Mouse (Mus musculus) brain, embryonic 14.5 days (tissue): ENCODE results near the gene Ugt1a6a.
"Not testable (repeated sequence)": the region's sequence is repeated elsewhere in the genome, so short reads cannot be mapped to it uniquely, and the experiment has no call there.

Experiments used
- CTCF ChIP-seq: fragments of 200-500 bp; IDR thresholded peaks from 2 replicates; pipeline ENCODE4 v1.5.1; 2012; ENCODE audit warnings: inconsistent platforms, mild to moderate bottlenecking, moderate library complexity, borderline replicate concordance; ENCODE audit not compliant: insufficient read depth, insufficient read length; ENCODE audit errors: extremely low read depth
- POLR2A ChIP-seq: fragments of 200-500 bp; IDR thresholded peaks from 2 replicates; pipeline ENCODE4 v1.6.1; 2012; ENCODE audit warnings: mild to moderate bottlenecking, inconsistent platforms, borderline replicate concordance; ENCODE audit not compliant: poor library complexity, insufficient read depth, insufficient read length, severe bottlenecking; ENCODE audit errors: extremely low read depth

DNA sequence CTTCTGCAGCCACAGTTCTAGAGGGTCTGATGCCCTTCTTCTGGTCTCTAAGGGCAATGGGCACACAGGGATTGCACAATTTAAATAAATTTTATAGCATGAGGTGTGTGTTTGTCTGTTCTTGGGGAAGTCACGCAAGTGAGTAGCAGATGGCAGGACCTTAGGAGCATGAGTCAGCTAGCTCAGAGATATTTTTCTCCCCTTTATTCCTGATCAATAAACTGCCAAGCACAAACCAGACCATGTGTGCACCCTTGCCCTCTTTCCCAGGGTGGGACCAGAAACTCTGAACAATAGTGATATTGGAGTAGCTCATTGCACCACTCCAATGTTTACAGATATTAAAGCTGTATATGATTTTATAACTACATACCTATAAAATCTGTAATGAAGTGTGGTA is 4.4 kb upstream of the Ugt1a6a start:
- not testable (repeated sequence) for TF ChIP-seq CTCF, POLR2A
